12 mouse cellular contexts compared by ENCODE assay signal in genomic region chr3:127628311-127629184, GRCm38 (mm10). TPM values are rescaled to one million over a fixed set of nuclear protein-coding genes. Genes with fewer than 3 reads are reported as not detected.
DNase-seq lines count a peak whose midpoint lies in the region; ATAC-seq lines count a peak whose summit lies in the region.
"Had no signal": no experiment of that assay in that cellular context is flagged by ENCODE, and none has a peak within 500 bp of the region (broad histone marks: within the 10 kb centered on the region; RNA-seq: fewer than 3 reads in every experiment).

No protein-coding gene starts in this region.

- intact Hi-C loops in left cerebral cortex, postnatal 10 days (cut with DNase I): loop anchor here (5.0 kb wide), 2 partner anchors 324 to 1589 kb away; no protein-coding TSS in a partner anchor

- H3K4me3 ChIP-seq in heart, embryonic 10.5 days: 0 out of 2 replicates have a peak overlapping the region, but pooled peaks have one; percentile 19
- H3K4me3 ChIP-seq in heart, embryonic 11.5 days (ENCODE audit: low read depth, low read length): no peak overlapping the region; the same call in 1 of the 2 replicates
- no peak overlapping the region; the same call in 1 of the 2 replicates for H3K4me3 ChIP-seq in limb, embryonic 10.5 days
- H3K4me3 ChIP-seq in stomach, embryonic 16.5 days (replicated peaks; ENCODE audit: low read length): 0 out of 2 replicates have a peak overlapping the region, but pooled peaks have one; percentile 5
- H3K4me3 ChIP-seq: left cerebral cortex, adult 2 months had no signal

- no peaks in the 10 kb centered on the region for H3K9me3 ChIP-seq in heart, embryonic 10.5 days
- no peaks in the 10 kb centered on the region for H3K9me3 ChIP-seq in heart, embryonic 11.5 days (replicated peaks; ENCODE audit: control insufficient read depth, low read length)
- no peaks in the 10 kb centered on the region for H3K9me3 ChIP-seq in limb, embryonic 10.5 days (replicated peaks)
- H3K9me3 ChIP-seq in stomach, embryonic 16.5 days (replicated peaks; ENCODE audit: control insufficient read depth, low read length): no peaks in the 10 kb centered on the region
- H3K9me3 ChIP-seq: embryonic facial prominence, embryonic 12.5 days had no signal

- WGBS in heart, embryonic 10.5 days: 1% methylated on average over 37 of the region's 37 CpGs
- under 1% methylated on average over 37 of the region's 37 CpGs for WGBS in heart, embryonic 11.5 days (ENCODE audit: insufficient replicate concordance)
- under 1% methylated on average over 37 of the region's 37 CpGs for WGBS in limb, embryonic 10.5 days
- 3% methylated on average over 37 of the region's 37 CpGs for WGBS in stomach, embryonic 16.5 days

- H3K4me1 ChIP-seq in heart, embryonic 10.5 days: peaks cover 29% of the 10 kb centered on the region
- H3K4me1 ChIP-seq in heart, embryonic 11.5 days (ENCODE audit: control insufficient read depth, insufficient read depth, low read length): peaks cover 15% of the 10 kb centered on the region
- H3K4me1 ChIP-seq in limb, embryonic 10.5 days: peaks cover 30% of the 10 kb centered on the region
- peaks cover 20% of the 10 kb centered on the region for H3K4me1 ChIP-seq in stomach, embryonic 16.5 days (ENCODE audit: control insufficient read depth, insufficient read depth, low read length)

- DNase-seq in heart, embryonic 10.5 days (ENCODE audit: low spot score): no peak
- DNase-seq in thymus, postnatal 4 days: peak; percentile 19
- no peak for DNase-seq in thymus, postnatal 14 days
- peak; percentile 52 for DNase-seq in limb, embryonic 10.5 days (ENCODE audit: low spot score)
- no peak for DNase-seq in left cerebral cortex, postnatal 10 days (ENCODE audit: extremely low spot score in 1 of 2, low spot score in 2 of 2)
- DNase-seq in frontal cortex, postnatal 25 days (ENCODE audit: low spot score in 2 of 2): no peak

- H3K27ac ChIP-seq in heart, embryonic 10.5 days: no peak overlapping the region
- H3K27ac ChIP-seq in heart, embryonic 11.5 days (ENCODE audit: low read depth, low read length): no peak overlapping the region
- H3K27ac ChIP-seq in limb, embryonic 10.5 days: no peak overlapping the region
- H3K27ac ChIP-seq in stomach, embryonic 16.5 days (ENCODE audit: low read length): no peak overlapping the region
- H3K27ac ChIP-seq: embryonic facial prominence, embryonic 12.5 days; left cerebral cortex, adult 2 months had no signal

- no peak for ATAC-seq in heart, embryonic 11.5 days (replicated peaks; ENCODE audit: insufficient number of reproducible peaks, low FRiP score, low TSS enrichment)
- no peak for ATAC-seq in stomach, embryonic 16.5 days (ENCODE audit: insufficient read depth, low FRiP score)

- peaks cover 96% of the 10 kb centered on the region for H3K27me3 ChIP-seq in heart, embryonic 10.5 days (ENCODE audit: insufficient read depth, poor library complexity, severe bottlenecking)
- peaks cover 79% of the 10 kb centered on the region for H3K27me3 ChIP-seq in heart, embryonic 11.5 days (ENCODE audit: control insufficient read depth, insufficient read depth, low read length)
- peaks cover 100% of the 10 kb centered on the region for H3K27me3 ChIP-seq in limb, embryonic 10.5 days (ENCODE audit: low read depth, poor library complexity, severe bottlenecking)
- H3K27me3 ChIP-seq in stomach, embryonic 16.5 days (ENCODE audit: control insufficient read depth, insufficient read depth, low read length): peaks cover 78% of the 10 kb centered on the region

- H3K36me3 ChIP-seq in heart, embryonic 10.5 days: no peaks in the 10 kb centered on the region
- H3K36me3 ChIP-seq in heart, embryonic 11.5 days (ENCODE audit: control insufficient read depth, insufficient read depth, low read length): no peaks in the 10 kb centered on the region
- H3K36me3 ChIP-seq in limb, embryonic 10.5 days: no peaks in the 10 kb centered on the region
- no peaks in the 10 kb centered on the region for H3K36me3 ChIP-seq in stomach, embryonic 16.5 days (ENCODE audit: control insufficient read depth, insufficient read depth, low read length)
- H3K36me3 ChIP-seq: embryonic facial prominence, embryonic 12.5 days had no signal

- no peak overlapping the region for H3K9ac ChIP-seq in heart, embryonic 11.5 days (ENCODE audit: low read depth, low read length)
- H3K9ac ChIP-seq in stomach, embryonic 16.5 days (ENCODE audit: low read length): no peak overlapping the region
- H3K9ac ChIP-seq: embryonic facial prominence, embryonic 12.5 days had no signal

- no peak overlapping the region for H3K4me2 ChIP-seq in heart, embryonic 11.5 days
- no peak overlapping the region for H3K4me2 ChIP-seq in stomach, embryonic 16.5 days (ENCODE audit: low read depth, low read length)

RNA-seq across cellular contexts. Expression of gene Neurog2, which starts 4.4 kb away (rescaled TPM):
- polyA plus RNA-seq in heart, embryonic 10.5 days (2016; fragmentation: Nextera tagmentation; extraction: Ambion mirVana): 0.25 and 0.26 TPM in 2 replicates
- polyA plus RNA-seq in heart, embryonic 11.5 days (2014; fragmentation: Nextera tagmentation; extraction: Ambion mirVana): not detected in 2 replicates
- 0.13 TPM in 1 of 2 replicates, not detected in the other for polyA plus RNA-seq in limb, embryonic 10.5 days (2016; fragmentation: Nextera tagmentation; extraction: Ambion mirVana)
- 0.05 TPM in 1 of 2 replicates, not detected in the other for polyA plus RNA-seq in stomach, embryonic 16.5 days (2015; fragmentation: Nextera tagmentation; extraction: Ambion mirVana)
- total RNA-seq in left cerebral cortex, postnatal 10 days (2021): under 1 TPM in 1 of 2 experiments, not detected in 1; 0.16 TPM
- total RNA-seq: adrenal gland, postnatal 4 days; hematopoietic stem cell, adult 5-6 weeks had no signal

Comparison
In these comparisons a context has a peak if more than half of its experiments do, and no peak if none do; other contexts are left out.
1. DNase-seq: peak in thymus, postnatal 4 days (single experiment) and limb, embryonic 10.5 days (single experiment); none in heart, embryonic 10.5 days (single experiment), thymus, postnatal 14 days (single experiment), left cerebral cortex, postnatal 10 days (0 of 2) and frontal cortex, postnatal 25 days (0 of 2).
2. H3K4me3 ChIP-seq: peak in heart, embryonic 10.5 days (single experiment) and stomach, embryonic 16.5 days (single experiment); none in heart, embryonic 11.5 days (single experiment) and limb, embryonic 10.5 days (single experiment).